ENCODE assay signal across 18 mouse cellular contexts in the genomic region with DNA sequence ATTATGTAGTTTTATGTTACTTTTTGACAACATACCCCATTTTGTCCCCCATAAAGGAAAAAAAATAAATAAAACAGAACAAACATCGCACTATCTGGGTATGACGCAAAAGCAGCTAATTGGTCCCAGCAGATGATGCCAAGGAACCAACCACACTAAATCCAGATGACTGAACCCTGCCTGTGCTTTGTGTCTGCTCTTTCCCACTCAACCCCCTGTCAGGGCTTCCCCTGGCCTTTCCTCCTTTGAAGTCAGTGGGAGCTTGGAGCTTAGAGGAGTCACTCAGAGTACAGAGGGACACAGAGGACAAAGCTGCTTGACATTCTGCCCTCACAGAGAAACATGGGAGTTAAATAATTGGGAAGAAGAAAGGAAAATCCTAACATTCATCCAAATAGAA.
A peak's percentile ranks its signal among the peaks of the same experiment; 100 is the strongest.
DNase-seq lines count a peak whose midpoint lies in the region; ATAC-seq lines count a peak whose summit lies in the region.
"Had no signal": no experiment of that assay in that cellular context is flagged by ENCODE, and none has a peak within 500 bp of the region (broad histone marks: within the 10 kb centered on the region; RNA-seq: fewer than 3 reads in every experiment).

No protein-coding gene starts in this region.

- no peak for ATAC-seq in kidney, embryonic 16.5 days (ENCODE audit: low FRiP score, low TSS enrichment)
- no peak for ATAC-seq in monocyte, adult 5-6 weeks (replicated peaks; ENCODE audit: insufficient number of reproducible peaks, low FRiP score, low TSS enrichment, poor library complexity, severe bottlenecking)
- ATAC-seq: intestine, embryonic 16.5 days; liver, embryonic 12.5 days had no signal

- no peak overlapping the region for H3K4me3 ChIP-seq in kidney, embryonic 16.5 days (ENCODE audit: low read length)
- no peak overlapping the region for H3K4me3 ChIP-seq in limb, embryonic 10.5 days
- H3K4me3 ChIP-seq: erythroblast, embryonic 14.5 days; hindbrain, embryonic 13.5 days; left cerebral cortex, adult 2 months; liver, embryonic 12.5 days; lung, embryonic 15.5 days; myocyte had no signal

- H3K27ac ChIP-seq in kidney, embryonic 16.5 days (ENCODE audit: low read length), result no peak overlapping the region
- no peak overlapping the region for H3K27ac ChIP-seq in limb, embryonic 10.5 days
- H3K27ac ChIP-seq: hindbrain, embryonic 13.5 days; left cerebral cortex, adult 2 months; liver, embryonic 12.5 days; lung, embryonic 15.5 days had no signal

- no peaks in the 10 kb centered on the region for H3K27me3 ChIP-seq in kidney, embryonic 16.5 days (ENCODE audit: insufficient read depth, low read length)
- H3K27me3 ChIP-seq in limb, embryonic 10.5 days (ENCODE audit: low read depth, poor library complexity, severe bottlenecking), result no peaks in the 10 kb centered on the region
- H3K27me3 ChIP-seq: hindbrain, embryonic 13.5 days; liver, embryonic 12.5 days; lung, embryonic 15.5 days had no signal

- H3K4me2 ChIP-seq in kidney, embryonic 16.5 days (replicated peaks; ENCODE audit: low read depth, low read length), result no peak overlapping the region
- H3K4me2 ChIP-seq: hindbrain, embryonic 13.5 days; liver, embryonic 12.5 days; lung, embryonic 15.5 days had no signal

- H3K36me3 ChIP-seq in kidney, embryonic 16.5 days (ENCODE audit: insufficient read depth, low read length), result no peaks in the 10 kb centered on the region
- H3K36me3 ChIP-seq in limb, embryonic 10.5 days, result no peaks in the 10 kb centered on the region
- H3K36me3 ChIP-seq: hindbrain, embryonic 13.5 days; liver, embryonic 12.5 days; lung, embryonic 15.5 days had no signal

- DNase-seq in kidney, postnatal 10 days, result peak; percentile 9
- DNase-seq in Muller cell, postnatal 12 days (ENCODE audit: inconsistent ontology term), result peak; percentile 25
- peak; percentile 48 for DNase-seq in embryo, embryonic 10 days (ENCODE audit: low spot score)
- peak; percentile 35 for DNase-seq in limb, embryonic 10.5 days (ENCODE audit: low spot score)
- no peak for DNase-seq in adrenal gland, adult (ENCODE audit: inconsistent age in 2 of 2, low spot score in 1 of 2)
- DNase-seq: adrenal gland, postnatal 36 days; cerebellum, adult 9-10 months; gastrocnemius, postnatal 25 days; thymus, postnatal 4 days had no signal

- H3K9me3 ChIP-seq in kidney, embryonic 16.5 days (ENCODE audit: low read length), result no peaks in the 10 kb centered on the region
- no peaks in the 10 kb centered on the region for H3K9me3 ChIP-seq in limb, embryonic 10.5 days (replicated peaks)
- H3K9me3 ChIP-seq: hindbrain, embryonic 13.5 days; liver, embryonic 12.5 days; lung, embryonic 15.5 days had no signal

- no peak overlapping the region for H3K9ac ChIP-seq in kidney, embryonic 16.5 days (replicated peaks; ENCODE audit: low read length)
- H3K9ac ChIP-seq: hindbrain, embryonic 13.5 days; liver, embryonic 12.5 days; lung, embryonic 15.5 days had no signal

- WGBS in kidney, embryonic 16.5 days, result 78% methylated on average over 2 of the region's 2 CpGs
- WGBS in limb, embryonic 10.5 days, result 38% methylated on average over 2 of the region's 2 CpGs

- H3K4me1 ChIP-seq in kidney, embryonic 16.5 days (ENCODE audit: insufficient read depth, low read length), result no peaks in the 10 kb centered on the region
- H3K4me1 ChIP-seq in limb, embryonic 10.5 days, result peaks cover 6% of the 10 kb centered on the region
- H3K4me1 ChIP-seq: hindbrain, embryonic 13.5 days; liver, embryonic 12.5 days; lung, embryonic 15.5 days had no signal

Comparison
In these comparisons a context has a peak if more than half of its experiments do, and no peak if none do; other contexts are left out.
1. DNase-seq: peak in kidney, postnatal 10 days (single experiment), Muller cell, postnatal 12 days (single experiment), embryo, embryonic 10 days (single experiment) and limb, embryonic 10.5 days (single experiment); none in adrenal gland, adult (0 of 2).